ENCODE assay signal across 8 mouse cellular contexts in the genomic region with DNA sequence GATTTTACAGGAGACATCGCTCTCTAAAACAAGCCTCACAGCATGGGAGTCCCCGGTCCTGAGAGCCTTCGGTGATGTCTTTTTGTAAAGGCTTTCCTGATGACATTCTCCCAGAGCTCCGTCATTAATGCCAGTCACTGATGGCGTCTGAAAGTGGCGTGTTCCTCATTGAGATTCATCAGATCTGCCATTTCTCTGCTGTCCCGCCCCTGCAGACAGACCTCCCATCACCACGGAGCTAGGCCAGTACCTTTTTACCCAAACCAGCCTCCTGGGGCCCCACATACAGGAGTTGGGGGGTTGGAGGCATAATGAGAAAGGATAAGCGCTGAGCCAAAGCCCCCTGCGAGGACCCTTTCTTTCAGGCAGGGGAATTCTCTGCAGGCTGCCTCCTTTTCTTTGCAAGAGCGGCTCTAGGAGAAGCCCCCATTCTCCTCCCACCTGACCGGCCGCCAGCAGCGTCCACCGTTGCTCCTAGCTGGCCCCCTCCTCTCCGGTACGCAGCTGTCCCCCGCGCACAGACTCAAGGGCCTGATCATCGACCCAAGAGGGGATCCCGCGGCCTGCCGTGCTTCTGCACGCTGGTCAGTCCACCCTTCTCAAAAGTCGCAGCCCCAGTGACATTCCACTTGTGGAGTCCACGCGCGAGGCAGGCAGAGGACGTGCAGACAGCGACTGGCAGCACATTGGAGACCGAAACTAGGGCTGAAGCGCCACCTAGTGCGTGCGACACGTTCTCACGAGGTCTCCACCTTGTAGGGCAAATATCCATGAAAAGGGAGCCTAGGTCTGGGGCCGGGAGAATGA. TPM values are rescaled to one million over a fixed set of nuclear protein-coding genes. Genes with fewer than 3 reads are reported as not detected.
DNase-seq lines count a peak whose midpoint lies in the region; ATAC-seq and TF ChIP-seq lines count a peak whose summit lies in the region.

No protein-coding gene starts in this region.

- ATAC-seq in Patski: peak; percentile 50
- ATAC-seq in hindbrain, embryonic 14.5 days (ENCODE audit: low FRiP score): peak; percentile 77
- ATAC-seq in megakaryocyte, adult 5-6 weeks (ENCODE audit: poor library complexity, severe bottlenecking): peak; percentile 80

- no peaks in the 10 kb centered on the region for H3K36me3 ChIP-seq in hindbrain, embryonic 14.5 days (replicated peaks; ENCODE audit: control insufficient read depth, insufficient read depth)

- peaks cover 20% of the 10 kb centered on the region for H3K4me1 ChIP-seq in hindbrain, embryonic 14.5 days (replicated peaks; ENCODE audit: control insufficient read depth, insufficient read depth, low read length)

- in situ Hi-C loops in Patski (cut with MboI; ENCODE audit: low pct_unique_long_range_greater_than_20kb): loop anchor here (5.0 kb wide), 2 partner anchors 113 to 313 kb away; a partner anchor contains a TSS

- no peak for TF ChIP-seq CTCF in Patski (IDR thresholded peaks at IDR 0.05)

- CTCF ChIA-PET in Patski (lab: Charles Lee): interaction anchor here (0.8 to 1.8 kb wide), 4 partner anchors 96 to 309 kb away, joined by 3 to 11 read pairs (median 6); no protein-coding TSS in a partner anchor

- H3K9ac ChIP-seq in hindbrain, embryonic 14.5 days: peak overlapping the region; percentile 41

- WGBS in hindbrain, embryonic 14.5 days: under 1% methylated on average over 37 of the region's 37 CpGs

- POLR2A ChIA-PET in Patski (lab: Charles Lee): no interaction called here

- no peaks in the 10 kb centered on the region for H3K9me3 ChIP-seq in hindbrain, embryonic 14.5 days (ENCODE audit: control insufficient read depth, low read length)

- H3K27ac ChIP-seq in hindbrain, embryonic 14.5 days: peak overlapping the region; percentile 52

- peak overlapping the region; percentile 40 for H3K4me3 ChIP-seq in hindbrain, embryonic 14.5 days (replicated peaks; ENCODE audit: low read length)

- peaks cover 41% of the 10 kb centered on the region for H3K27me3 ChIP-seq in Patski
- peaks cover 39% of the 10 kb centered on the region for H3K27me3 ChIP-seq in hindbrain, embryonic 14.5 days (ENCODE audit: control insufficient read depth, insufficient read depth, low read length)

- no peak for DNase-seq in Patski (ENCODE audit: low read depth, low spot score)
- peak; percentile 75 to 78 for DNase-seq in cerebellum, adult 18-20 months
- DNase-seq in forelimb bud, embryonic 11.5 days (ENCODE audit: low read depth, low spot score): peak; percentile 81
- DNase-seq in hindbrain, embryonic 14.5 days (ENCODE audit: low spot score): peak; percentile 81
- peak; percentile 38 to 53 for DNase-seq in left cerebral cortex, adult 8-10 months (ENCODE audit: low spot score in 2 of 2)
- DNase-seq in right cerebral cortex, adult 18-20 months: peak; percentile 69
- peak; percentile 36 to 76 for DNase-seq in urinary bladder, postnatal 4 days (ENCODE audit: low spot score in 2 of 2)

- H3K4me2 ChIP-seq in hindbrain, embryonic 14.5 days (replicated peaks): peak overlapping the region; percentile 65

RNA-seq across cellular contexts. Expression of a gene that starts 0.8 kb away (rescaled TPM):
- polyA plus RNA-seq in Patski (2021): 0.10 TPM
- 13.7 and 18.5 TPM in 2 replicates for polyA plus RNA-seq in hindbrain, embryonic 14.5 days (2014; fragmentation: Nextera tagmentation; extraction: Ambion mirVana)
- total RNA-seq in left cerebral cortex, adult 8-10 months (2022): not detected
- total RNA-seq in megakaryocyte, adult 5-6 weeks (2015): not detected in 2 replicates
- total RNA-seq in megakaryocyte, adult 5-6 weeks (2017): not detected in 2 replicates

RNA-seq across cellular contexts. Expression of a gene that starts 19.4 kb away (rescaled TPM):
- polyA plus RNA-seq in Patski (2021): 35.9 TPM
- polyA plus RNA-seq in hindbrain, embryonic 14.5 days (2014; fragmentation: Nextera tagmentation; extraction: Ambion mirVana): 22.3 and 22.6 TPM in 2 replicates
- 10 to 100 TPM; 23.4 to 30.7 (median 24.9) TPM for total RNA-seq in left cerebral cortex, adult 8-10 months (2022)
- total RNA-seq in megakaryocyte, adult 5-6 weeks (2015): 13.8 and 14.5 TPM in 2 replicates
- 49.5 and 53.8 TPM in 2 replicates for total RNA-seq in megakaryocyte, adult 5-6 weeks (2017)

RNA-seq across cellular contexts. Expression of a gene that starts 44.2 kb away (rescaled TPM):
- 110 TPM for polyA plus RNA-seq in Patski (2021)
- polyA plus RNA-seq in hindbrain, embryonic 14.5 days (2014; fragmentation: Nextera tagmentation; extraction: Ambion mirVana): 28.1 and 35.6 TPM in 2 replicates
- 10 to 100 TPM; 38.1 to 47.4 (median 43.6) TPM for total RNA-seq in left cerebral cortex, adult 8-10 months (2022)
- total RNA-seq in megakaryocyte, adult 5-6 weeks (2015): 8.1 and 11.1 TPM in 2 replicates
- 5.2 and 5.5 TPM in 2 replicates for total RNA-seq in megakaryocyte, adult 5-6 weeks (2017)

RNA-seq across cellular contexts. Expression of a gene that starts 48.3 kb away (rescaled TPM):
- polyA plus RNA-seq in Patski (2021): not detected
- polyA plus RNA-seq in hindbrain, embryonic 14.5 days (2014; fragmentation: Nextera tagmentation; extraction: Ambion mirVana): not detected in 2 replicates
- not detected for total RNA-seq in left cerebral cortex, adult 8-10 months (2022)
- total RNA-seq in megakaryocyte, adult 5-6 weeks (2015): not detected in 2 replicates
- not detected in 2 replicates for total RNA-seq in megakaryocyte, adult 5-6 weeks (2017)

RNA-seq across cellular contexts. Expression of a gene that starts 57.6 kb away (rescaled TPM):
- not detected for polyA plus RNA-seq in Patski (2021)
- polyA plus RNA-seq in hindbrain, embryonic 14.5 days (2014; fragmentation: Nextera tagmentation; extraction: Ambion mirVana): 4.8 and 9.7 TPM in 2 replicates
- 1 to 10 TPM; 1.0 to 1.9 (median 1.4) TPM for total RNA-seq in left cerebral cortex, adult 8-10 months (2022)
- total RNA-seq in megakaryocyte, adult 5-6 weeks (2015): 0.66 and 0.96 TPM in 2 replicates
- 0.20 and 0.51 TPM in 2 replicates for total RNA-seq in megakaryocyte, adult 5-6 weeks (2017)
